Mouse (Mus musculus) mouse embryonic stem cell (cell line): Measurements from ENCODE around the gene Pigb.

Source experiments
- in situ Hi-C, 2 experiments: fragments of 300-500 bp; cut with MboI; formaldehyde crosslinking; loops; 1 replicate in 1 of 2; 3 replicates in 1 of 2; pipeline ENCODE4 v1.14.3; 2019 to 2020; ENCODE audit warnings: low sequenced_read_pairs in 2 of 2, low pct_unique_long_range_greater_than_20kb in 1 of 2, mixed read lengths in 1 of 2; ENCODE audit not compliant: unreplicated experiment in 1 of 2

Gene Pigb

GRCm38 (mm10) chr9:73049833-73050232 is 9.7 kb upstream of the Pigb start:
- in situ Hi-C loops, result no loop called here

- in situ Hi-C loops, result no loop called here
Observed at GRCm38 (mm10) chr9:73048927-73049326, 8.7 kb upstream of the Pigb start.

- in situ Hi-C loops, result no loop called here
Observed at GRCm38 (mm10) chr9:73047906-73048305, 7.7 kb upstream of the Pigb start.

- in situ Hi-C loops, result no loop called here
Observed at GRCm38 (mm10) chr9:73045711-73046110, 5.5 kb upstream of the Pigb start.

GRCm38 (mm10) chr9:73045204-73045603 is 5.0 kb upstream of the Pigb start:
- in situ Hi-C loops, result no loop called here

GRCm38 (mm10) chr9:73044146-73045079 is 4.2 kb upstream of the Pigb start, which contains the start of gene Rab27a:
Gene Rab27a, plus strand, starts transcription at chr9:73044854.
- in situ Hi-C loops, result loop anchor here (5.0 kb wide), 1 partner anchor 48 kb away; no protein-coding TSS in a partner anchor

- in situ Hi-C loops, result no loop called here
Observed at GRCm38 (mm10) chr9:73039222-73039945, 794 bp downstream of the Pigb start.

- in situ Hi-C loops, result no loop called here
Observed at GRCm38 (mm10) chr9:73033406-73033805, 6.8 kb downstream of the Pigb start.

- in situ Hi-C loops, result no loop called here
Observed at GRCm38 (mm10) chr9:73031421-73031820, 8.8 kb downstream of the Pigb start.

GRCm38 (mm10) chr9:73030443-73030842 is 9.7 kb downstream of the Pigb start:
- in situ Hi-C loops, result no loop called here

GRCm38 (mm10) chr9:73025818-73026636 is 14.2 kb downstream of the Pigb start:
- in situ Hi-C loops, result no loop called here

- in situ Hi-C loops, result no loop called here
Observed at GRCm38 (mm10) chr9:73020566-73021097, 19.5 kb downstream of the Pigb start.

- in situ Hi-C loops, result no loop called here
Observed at GRCm38 (mm10) chr9:73019841-73020240, 20.3 kb downstream of the Pigb start.

- in situ Hi-C loops, result no loop called here
Observed at GRCm38 (mm10) chr9:73014724-73015123, 25.5 kb downstream of the Pigb start.

GRCm38 (mm10) chr9:73012629-73013028 is 27.5 kb downstream of the Pigb start:
- in situ Hi-C loops, result no loop called here

- in situ Hi-C loops, result no loop called here
Observed at GRCm38 (mm10) chr9:73008384-73008783, 31.8 kb downstream of the Pigb start.

GRCm38 (mm10) chr9:73006175-73006574 is 34.0 kb downstream of the Pigb start:
- in situ Hi-C loops, result no loop called here

GRCm38 (mm10) chr9:73005106-73005505 is 35.1 kb downstream of the Pigb start:
- in situ Hi-C loops, result no loop called here
